Mouse (Mus musculus): ENCODE results near the gene Nos3. TPM values are rescaled to one million over a fixed set of nuclear protein-coding genes. Genes with fewer than 3 reads are reported as not detected.

Gene Nos3
- 10 to 100 TPM in 1 of 2 experiments, 1 to 10 TPM in 1; 8.0 to 10.7 TPM for total RNA-seq (2021)
- long read RNA-seq, experiment 1, full-length matches to known transcripts: 19 of 32 reads
- long read RNA-seq, experiment 1, partial matches to known transcripts: 6 of 32 reads
- long read RNA-seq, experiment 1, other reads (novel, unspliced or antisense): 7 of 32 reads
- long read RNA-seq, experiment 2, full-length matches to known transcripts: 9 of 17 reads
- long read RNA-seq, experiment 2, partial matches to known transcripts: 5 of 17 reads
- long read RNA-seq, experiment 2, other reads (novel, unspliced or antisense): 3 of 17 reads

- DNase-seq (ENCODE audit: low spot score in 2 of 2): no peak
Measured at GRCm38 (mm10) chr5:24364508-24364907, at the start of gene Nos3. TSS of gene Nos3 (plus strand) at chr5:24364810.

GRCm38 (mm10) chr5:24319776-24320466 is 44.7 kb upstream of the Nos3 start:
- no peak for DNase-seq (ENCODE audit: low spot score in 2 of 2)

- DNase-seq (ENCODE audit: low spot score in 2 of 2): peak; percentile 32 to 50
Measured at GRCm38 (mm10) chr5:24320467-24320813, 44.2 kb upstream of the Nos3 start.

- no peak for DNase-seq (ENCODE audit: low spot score in 2 of 2)
Measured at GRCm38 (mm10) chr5:24320894-24321293, 43.7 kb upstream of the Nos3 start.

- no peak for DNase-seq (ENCODE audit: low spot score in 2 of 2)
Measured at GRCm38 (mm10) chr5:24321711-24322682, 42.6 kb upstream of the Nos3 start.

- DNase-seq (ENCODE audit: low spot score in 2 of 2): no peak
Measured at GRCm38 (mm10) chr5:24325251-24325650, 39.4 kb upstream of the Nos3 start.

- no peak for DNase-seq (ENCODE audit: low spot score in 2 of 2)
Measured at GRCm38 (mm10) chr5:24326166-24326841, 38.3 kb upstream of the Nos3 start.

GRCm38 (mm10) chr5:24326842-24327417 is 37.7 kb upstream of the Nos3 start:
- DNase-seq (ENCODE audit: low spot score in 2 of 2): no peak

- DNase-seq (ENCODE audit: low spot score in 2 of 2): no peak
Measured at GRCm38 (mm10) chr5:24328813-24329211, 35.8 kb upstream of the Nos3 start.

- no peak for DNase-seq (ENCODE audit: low spot score in 2 of 2)
Measured at GRCm38 (mm10) chr5:24329212-24329964, 35.2 kb upstream of the Nos3 start.

- no peak for DNase-seq (ENCODE audit: low spot score in 2 of 2)
Measured at GRCm38 (mm10) chr5:24329965-24330298, 34.7 kb upstream of the Nos3 start.

- no peak for DNase-seq (ENCODE audit: low spot score in 2 of 2)
Measured at GRCm38 (mm10) chr5:24332401-24332800, 32.2 kb upstream of the Nos3 start.

GRCm38 (mm10) chr5:24334749-24335148 is 29.9 kb upstream of the Nos3 start:
- no peak for DNase-seq (ENCODE audit: low spot score in 2 of 2)

- peak; percentile 44 to 45 for DNase-seq (ENCODE audit: low spot score in 2 of 2)
Measured at GRCm38 (mm10) chr5:24335888-24336511, 28.6 kb upstream of the Nos3 start.

- no peak for DNase-seq (ENCODE audit: low spot score in 2 of 2)
Measured at GRCm38 (mm10) chr5:24337366-24337765, 27.2 kb upstream of the Nos3 start.

- DNase-seq (ENCODE audit: low spot score in 2 of 2): no peak
Measured at GRCm38 (mm10) chr5:24337821-24338220, 26.8 kb upstream of the Nos3 start.

- no peak for DNase-seq (ENCODE audit: low spot score in 2 of 2)
Measured at GRCm38 (mm10) chr5:24342205-24342963, 22.2 kb upstream of the Nos3 start.

- DNase-seq (ENCODE audit: low spot score in 2 of 2): no peak
Measured at GRCm38 (mm10) chr5:24342966-24343365, 21.6 kb upstream of the Nos3 start.

- no peak for DNase-seq (ENCODE audit: low spot score in 2 of 2)
Measured at GRCm38 (mm10) chr5:24343379-24343778, 21.2 kb upstream of the Nos3 start.

All from left cerebral cortex, adult 18-20 months (tissue).